Mouse (Mus musculus): ENCODE measurements around the gene C5ar1.
"Not testable (repeated sequence)": the region's sequence is repeated elsewhere in the genome, so short reads cannot be mapped to it uniquely, and the experiment has no call there.

C5ar1 gene

GRCm38 (mm10) chr7:16259110-16259590 is at the start of gene C5ar1:
TSS of gene C5ar1 (minus strand) at chr7:16259540.
- no peak for DNase-seq

DNA sequence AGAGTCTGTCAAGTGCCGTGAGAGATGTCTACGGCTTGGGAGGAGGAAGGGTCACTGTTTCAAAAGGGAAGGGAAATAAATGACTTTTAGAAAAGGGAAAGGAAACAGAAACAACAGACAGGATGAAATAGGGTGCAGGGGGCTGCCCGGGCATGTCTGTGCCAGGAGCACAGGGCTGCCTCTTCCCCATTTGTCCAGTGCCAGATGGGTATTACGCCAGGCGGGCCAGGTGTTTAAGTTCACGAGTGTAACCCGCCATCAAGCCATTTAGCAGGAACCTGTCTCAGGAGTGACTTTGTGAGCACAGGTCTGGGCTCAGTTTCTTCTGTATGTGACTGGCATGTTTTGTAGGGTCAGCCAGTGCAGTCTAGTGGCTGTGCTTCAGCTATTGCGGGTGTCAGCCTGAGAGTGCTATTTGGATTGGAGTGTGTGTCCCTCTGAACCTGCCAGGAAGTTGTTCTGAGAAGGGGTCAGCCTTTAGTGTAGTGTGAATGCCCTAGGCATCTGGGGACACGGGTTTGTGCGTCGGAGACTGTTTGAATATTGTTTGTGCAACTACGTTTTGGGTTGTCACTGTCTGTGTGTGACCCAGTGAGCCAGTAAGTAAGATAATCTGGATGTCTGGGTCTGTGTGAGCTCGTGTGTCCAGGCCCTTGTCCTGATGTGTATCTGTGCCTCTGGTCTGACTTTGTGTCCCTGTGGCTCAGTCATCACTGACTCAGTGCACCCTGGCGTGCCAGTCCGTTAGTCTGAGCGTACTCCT is 49.4 kb upstream of the C5ar1 start:
- DNase-seq = peak in 1 of 2 experiments; percentile 32

DNA sequence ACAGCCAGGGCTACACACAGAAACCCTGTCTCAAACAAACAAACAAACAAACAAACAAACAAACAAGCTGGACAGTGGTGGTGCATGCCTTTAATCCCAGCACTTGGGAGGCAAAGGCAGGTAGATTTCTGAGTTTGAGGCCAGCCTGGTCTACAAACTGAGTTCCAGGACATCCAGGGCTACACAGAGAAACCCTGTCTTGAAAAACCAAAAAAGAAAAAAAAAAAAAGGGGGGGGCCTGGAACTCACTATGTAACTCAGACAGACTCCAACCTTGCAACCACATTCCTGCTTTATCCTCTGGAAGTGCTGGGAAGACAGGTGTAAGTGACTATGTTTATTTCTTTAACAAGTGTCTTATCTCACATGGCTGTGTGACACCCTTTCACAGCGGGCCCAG is 48.8 kb upstream of the C5ar1 start, which contains the start of gene Bbc3:
Gene Bbc3, plus strand, starts transcription at position 301 of the 400 bp plus-strand sequence.
- DNase-seq = not testable (repeated sequence)

GRCm38 (mm10) chr7:16307141-16307540 is 47.8 kb upstream of the C5ar1 start:
- not testable (repeated sequence) for DNase-seq

GRCm38 (mm10) chr7:16299419-16300035 is 40.2 kb upstream of the C5ar1 start:
- DNase-seq = peak; percentile 97 to 99

DNA sequence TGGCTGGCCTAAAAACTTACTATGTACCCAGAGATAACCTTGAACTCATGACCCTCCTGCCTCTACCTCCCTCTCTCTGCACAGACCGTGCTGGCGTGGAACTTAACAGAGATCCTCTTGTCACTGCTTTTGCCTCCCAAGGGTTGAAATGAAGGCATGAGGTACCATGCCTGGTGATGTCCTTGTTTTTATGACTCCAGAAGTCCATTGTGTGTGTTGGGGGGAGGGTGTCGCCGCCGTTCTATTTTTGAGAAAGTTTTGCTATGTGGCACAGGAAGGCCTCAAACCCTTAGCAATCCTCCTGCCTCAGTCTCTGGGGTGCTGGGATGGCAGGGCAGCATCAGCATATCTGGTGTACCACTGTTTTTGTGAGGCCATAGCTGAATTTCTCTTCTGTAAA is 39.6 kb upstream of the C5ar1 start:
- DNase-seq = peak in 1 of 2 experiments; percentile 21

DNA sequence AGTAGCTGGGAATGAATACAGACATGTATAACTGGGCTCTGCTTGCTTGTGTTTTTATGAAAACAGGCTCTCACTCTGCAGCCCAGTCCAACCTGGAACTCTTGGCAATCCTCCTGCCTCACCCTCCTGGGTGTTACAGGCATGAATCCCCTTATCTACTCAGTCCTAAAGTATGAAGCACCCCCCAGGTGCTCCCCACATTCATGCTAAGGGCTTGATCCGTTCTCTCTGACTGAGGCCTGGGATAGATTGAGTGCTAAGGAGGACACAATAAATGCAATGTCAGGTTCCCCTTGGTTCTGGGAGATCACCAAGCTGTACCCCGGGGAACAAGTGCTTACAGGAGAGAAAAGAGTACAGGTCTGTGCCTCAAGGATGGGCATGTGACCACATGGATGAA is 38.3 kb upstream of the C5ar1 start:
- peak in 1 of 2 experiments; percentile 28 for DNase-seq

DNA sequence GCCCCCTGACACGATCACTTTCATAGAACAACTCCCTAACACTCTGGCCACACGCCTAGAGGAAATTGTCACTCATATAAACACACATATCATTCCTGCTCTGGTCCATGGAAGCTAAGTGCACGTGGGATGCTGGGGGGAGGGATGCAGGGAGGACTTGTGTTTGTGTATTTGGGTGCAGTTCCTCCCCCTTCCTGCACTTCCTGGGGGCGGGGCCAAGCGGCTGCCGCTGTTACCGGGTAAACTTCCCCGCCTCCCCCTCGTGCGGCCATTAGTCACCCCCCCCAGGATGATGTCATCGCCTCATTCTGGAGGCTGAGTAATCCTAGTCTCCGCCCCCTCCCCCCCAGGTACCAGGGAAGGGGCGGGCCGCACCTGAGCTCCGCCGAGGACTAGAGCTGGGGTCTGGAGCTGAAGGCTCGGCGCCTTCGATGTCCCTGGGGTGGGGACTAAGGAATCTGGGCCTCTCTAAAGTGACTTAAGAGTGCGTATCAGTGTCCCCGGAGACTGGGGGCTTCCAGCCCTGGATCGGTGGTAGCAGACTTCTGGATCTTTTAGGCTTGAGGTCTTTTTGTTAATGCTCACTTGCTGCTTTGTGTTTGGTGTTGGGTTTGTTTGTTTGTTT is 37.5 kb upstream of the C5ar1 start:
- DNase-seq = peak; percentile 91

GRCm38 (mm10) chr7:16296146-16296545 is 36.8 kb upstream of the C5ar1 start:
- DNase-seq = peak in 1 of 2 experiments; percentile 41

- DNase-seq = peak; percentile 87 to 89
Observed at GRCm38 (mm10) chr7:16295321-16295900, 36.1 kb upstream of the C5ar1 start.

DNA sequence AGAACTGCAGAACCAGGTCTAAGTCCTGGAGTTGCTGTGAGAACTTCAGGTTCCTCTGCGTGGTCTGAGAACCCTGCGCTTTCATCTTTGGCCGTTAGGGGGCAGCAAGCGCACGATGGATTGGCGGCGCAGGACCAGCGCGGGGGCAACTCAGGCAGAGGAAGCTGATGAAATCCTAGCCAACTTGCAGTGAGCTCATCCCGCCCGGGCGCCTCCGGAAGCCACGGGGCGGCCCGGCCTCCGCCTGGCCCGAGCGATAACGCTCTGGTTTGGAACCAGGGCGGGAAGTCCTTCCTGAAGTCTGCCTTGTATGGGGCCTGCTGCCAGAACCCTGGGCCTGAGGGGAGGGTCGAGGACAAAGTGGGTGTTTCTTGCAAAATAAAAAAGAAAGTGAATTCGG is 35.5 kb upstream of the C5ar1 start:
- peak; percentile 94 to 97 for DNase-seq

DNA sequence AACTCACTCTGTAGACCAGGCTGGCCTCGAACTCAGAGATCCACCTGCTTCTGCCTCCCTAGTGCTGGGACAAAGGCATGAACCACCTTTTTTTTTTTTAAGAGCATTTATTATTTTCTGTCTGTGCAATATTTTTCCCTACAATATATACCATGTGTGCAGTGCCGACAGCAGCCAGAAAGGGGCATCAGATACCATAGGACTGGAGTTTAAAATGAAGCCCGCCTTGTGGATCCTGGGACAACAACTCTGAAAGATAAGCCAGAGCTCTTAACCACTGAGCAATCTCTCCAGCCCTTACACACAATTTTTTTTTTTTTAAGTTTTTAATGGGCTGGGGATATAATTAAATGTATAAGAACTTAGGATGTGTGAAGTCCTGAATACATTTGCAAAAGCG is 35.0 kb upstream of the C5ar1 start:
- peak in 1 of 2 experiments; percentile 39 for DNase-seq

- DNase-seq = no peak
Observed at GRCm38 (mm10) chr7:16287791-16288190, 28.5 kb upstream of the C5ar1 start.

GRCm38 (mm10) chr7:16287016-16287415 is 27.7 kb upstream of the C5ar1 start:
- no peak for DNase-seq

- DNase-seq = peak; percentile 96 to 97
Observed at GRCm38 (mm10) chr7:16286026-16286961, 27.0 kb upstream of the C5ar1 start, which contains the start of gene Ccdc9. TSS of gene Ccdc9 (minus strand) at chr7:16286795.

- DNase-seq = peak; percentile 44 to 49
Observed at GRCm38 (mm10) chr7:16285450-16286025, 26.2 kb upstream of the C5ar1 start.

DNA sequence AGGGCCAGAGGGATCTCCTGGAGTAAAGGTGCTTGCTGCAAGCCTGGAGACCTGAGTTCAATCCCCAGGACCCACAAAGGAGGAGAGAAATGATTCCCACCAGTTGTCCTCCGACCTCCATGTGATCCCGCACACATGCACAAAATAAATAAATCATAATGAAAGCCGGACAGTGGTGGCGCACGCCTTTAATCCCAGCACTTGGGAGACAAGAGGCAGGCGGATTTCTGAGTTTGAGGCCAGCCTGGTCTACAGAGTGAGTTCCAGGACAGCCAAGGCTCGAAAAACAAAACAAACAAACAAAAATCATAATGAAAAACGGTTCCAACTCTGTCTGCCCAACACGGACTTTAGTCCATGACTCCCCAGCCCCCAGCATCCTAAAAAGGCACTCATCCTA is 25.6 kb upstream of the C5ar1 start:
- no peak for DNase-seq

DNA sequence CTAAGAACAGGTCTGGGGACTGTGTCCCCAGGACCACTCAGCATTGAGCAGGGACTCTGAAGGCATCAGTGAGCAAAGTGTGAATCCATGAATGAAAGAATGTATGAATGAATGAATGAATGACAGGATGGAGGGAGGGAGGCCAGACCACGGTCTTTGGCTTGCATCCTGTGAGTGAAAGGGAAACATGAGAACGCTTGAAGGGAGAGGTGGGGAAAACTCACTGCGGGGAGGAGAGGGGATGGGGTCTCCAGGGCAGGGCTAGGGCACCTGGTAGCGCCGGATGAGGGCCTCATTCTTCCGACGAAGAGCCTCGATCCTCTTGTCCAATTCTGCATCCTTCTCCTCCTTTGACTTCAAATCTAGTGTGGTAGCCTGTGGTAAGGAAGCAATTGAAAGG is 24.7 kb upstream of the C5ar1 start:
- no peak for DNase-seq

DNA sequence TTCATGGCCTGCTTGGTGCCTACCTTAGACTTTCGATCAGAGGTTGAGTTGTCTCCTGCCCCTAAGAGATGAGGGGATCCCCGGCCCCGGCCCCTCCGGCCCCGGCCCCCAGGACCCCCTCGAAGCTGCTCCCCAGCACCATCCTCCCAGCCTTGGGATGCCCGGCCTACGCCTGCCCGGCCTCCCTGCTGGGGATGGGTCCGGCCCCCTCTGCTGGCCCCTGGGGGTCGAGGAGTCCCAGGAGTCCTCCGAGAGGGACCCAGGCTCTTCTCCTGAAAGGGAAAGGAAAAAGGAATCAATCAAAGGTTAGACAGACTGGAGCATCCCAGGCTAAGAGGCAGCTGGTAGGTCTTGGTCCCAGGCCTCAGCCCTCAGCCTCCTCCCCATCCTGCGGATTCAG is 23.0 kb upstream of the C5ar1 start:
- DNase-seq = no peak

- no peak for DNase-seq
Observed at GRCm38 (mm10) chr7:16280721-16281120, 21.4 kb upstream of the C5ar1 start.

All from cerebellum, adult 18-20 months (tissue).